Mouse (Mus musculus) neural tube, embryonic 11.5 days (tissue): ENCODE data around the gene Gse1. TPM values are rescaled to one million over a fixed set of nuclear protein-coding genes. Genes with fewer than 3 reads are reported as not detected.
A peak's percentile ranks its signal among the peaks of the same experiment; 100 is the strongest.

Experiments
- ATAC-seq: fragments of 200-750 bp; cut with Nextera tagmentation; 2 replicates; pipeline ENCODE4 v1.8.0; 2017; ENCODE audit warnings: moderate number of reproducible peaks, mild to moderate bottlenecking, moderate TSS enrichment, moderate library complexity; ENCODE audit not compliant: insufficient read depth, low FRiP score, low TSS enrichment
- DNase-seq: peaks from one replicate; pipeline ENCODE4 v3.0.0-alpha.2; 2015; ENCODE audit warnings: low spot score
- H3K27ac ChIP-seq: fragments of 300-500 bp; sonication (generic); 2 replicates; pipeline ENCODE4 v1.5.1; 2014; ENCODE audit warnings: low read depth, mild to moderate bottlenecking, low read length
- H3K27me3 ChIP-seq: fragments of 300-500 bp; sonication (generic); 2 replicates; pipeline ENCODE4 v1.6.1; 2014; ENCODE audit warnings: mild to moderate bottlenecking, low read length, mixed read lengths; ENCODE audit not compliant: control insufficient read depth, insufficient read depth
- H3K36me3 ChIP-seq: fragments of 300-500 bp; sonication (generic); 2 replicates; pipeline ENCODE4 v1.6.1; 2014; ENCODE audit warnings: mild to moderate bottlenecking, low read length, moderate library complexity, mixed read lengths; ENCODE audit not compliant: control insufficient read depth, insufficient read depth
- H3K4me1 ChIP-seq: fragments of 300-500 bp; sonication (generic); 2 replicates; pipeline ENCODE4 v1.6.1; 2014; ENCODE audit warnings: low read length, mixed read lengths; ENCODE audit not compliant: control insufficient read depth, insufficient read depth
- H3K4me2 ChIP-seq: fragments of 300-500 bp; sonication (generic); 2 replicates; pipeline ENCODE4 v1.6.1; 2014; ENCODE audit warnings: low read depth, mild to moderate bottlenecking, moderate library complexity
- H3K4me3 ChIP-seq: fragments of 300-500 bp; sonication (generic); 2 replicates; pipeline ENCODE4 v1.5.1; 2014; ENCODE audit warnings: low read depth, low read length
- H3K9ac ChIP-seq: fragments of 300-500 bp; sonication (generic); 2 replicates; pipeline ENCODE4 v1.6.1; 2014; ENCODE audit warnings: mild to moderate bottlenecking, low read length
- H3K9me3 ChIP-seq: fragments of 300-500 bp; sonication (generic); 2 replicates; pipeline ENCODE4 v1.6.1; 2016; ENCODE audit warnings: low read length; ENCODE audit not compliant: control insufficient read depth
- WGBS: fragments of 180-500 bp; shearing (Covaris S2); extraction: QIAGEN DNeasy Blood & Tissue Kit; methylation state at CpG from one replicate; pipeline ENCODE4 v1.1.7; 2014; 5-methylcytosine and 5-hydroxymethylcytosine counted together
- polyA plus RNA-seq: library from polyadenylated mRNA; unstranded; fragments of >200 nt; fragmentation: Nextera tagmentation; extraction: Ambion mirVana; gene quantifications from 2 replicates; pipeline ENCODE4 v1.2.1, GENCODE M21; 2014

Gse1 gene
- polyA plus RNA-seq, 1 experiment from 2014 or later = 33.5 TPM

- Histone ChIP-seq H3K4me3 (no peak overlapping the region), H3K4me1 (peaks cover 92% of the 10 kb centered on the region), H3K9me3 (no peaks in the 10 kb centered on the region), H3K27me3 (no peaks in the 10 kb centered on the region), H3K4me2 (no peak overlapping the region), H3K27ac (peak overlapping the region; percentile 0; the same call in 1 of the 2 replicates), H3K36me3 (no peaks in the 10 kb centered on the region), H3K9ac (no peak overlapping the region)
- ATAC-seq = no peak
- DNase-seq = no peak
- 53% methylated on average over 14 of the region's 14 CpGs for WGBS
Observed at GRCm38 (mm10) chr8:120411059-120411458, 182.8 kb downstream of the Gse1 start.

GRCm38 (mm10) chr8:120411862-120412261 lies 183.6 kb downstream of the Gse1 start:
- H3K27me3 ChIP-seq = no peaks in the 10 kb centered on the region
- no peak overlapping the region for H3K27ac ChIP-seq
- no peak overlapping the region for H3K4me2 ChIP-seq
- H3K9ac ChIP-seq = no peak overlapping the region
- no peaks in the 10 kb centered on the region for H3K36me3 ChIP-seq
- H3K4me3 ChIP-seq = no peak overlapping the region
- ATAC-seq (no peak), DNase-seq (no peak)
- 44% methylated on average over 8 of the region's 8 CpGs for WGBS
- H3K9me3 ChIP-seq = no peaks in the 10 kb centered on the region
- H3K4me1 ChIP-seq = peaks cover 94% of the 10 kb centered on the region

DNA sequence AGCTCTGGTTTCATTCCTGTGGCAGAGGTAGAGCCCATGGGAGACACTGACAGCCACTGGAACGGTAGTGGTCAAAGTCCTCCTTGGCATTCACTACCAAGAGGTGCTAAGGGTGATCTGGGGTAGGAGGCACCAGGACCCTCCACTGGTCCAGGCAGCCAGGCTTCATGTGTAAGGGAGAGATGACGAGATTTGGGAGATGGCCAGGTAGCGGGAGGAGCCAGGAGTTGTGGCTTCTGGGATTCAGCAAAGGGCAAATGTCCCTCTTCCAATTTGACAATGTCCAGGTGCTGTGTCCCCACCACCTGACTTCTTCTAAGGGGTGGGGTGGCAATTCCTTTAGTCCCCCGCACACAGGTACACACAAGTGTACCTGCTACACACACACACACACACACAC lies 184.1 kb downstream of the Gse1 start:
- H3K9ac ChIP-seq = no peak overlapping the region
- 88% methylated on average over 4 of the region's 4 CpGs for WGBS
- no peak overlapping the region for H3K27ac ChIP-seq

GRCm38 (mm10) chr8:120412911-120413625 lies 184.8 kb downstream of the Gse1 start:
- Histone ChIP-seq H3K4me1 (peaks cover 93% of the 10 kb centered on the region), H3K36me3 (no peaks in the 10 kb centered on the region), H3K4me2 (no peak overlapping the region), H3K9ac (no peak overlapping the region), H3K27me3 (no peaks in the 10 kb centered on the region), H3K4me3 (no peak overlapping the region), H3K27ac (peak overlapping the region; percentile 53; the same call in 1 of the 2 replicates), H3K9me3 (no peaks in the 10 kb centered on the region)
- DNase-seq (no peak), ATAC-seq (no peak)
- 64% methylated on average over 29 of the region's 29 CpGs for WGBS

More for the DNA sequence above, 184.1 kb downstream of the Gse1 start:
- H3K36me3 ChIP-seq = no peaks in the 10 kb centered on the region
- H3K27me3 ChIP-seq = no peaks in the 10 kb centered on the region
- DNase-seq (no peak), ATAC-seq (no peak)
- no peak overlapping the region for H3K4me2 ChIP-seq
- peaks cover 94% of the 10 kb centered on the region for H3K4me1 ChIP-seq
- no peaks in the 10 kb centered on the region for H3K9me3 ChIP-seq
- no peak overlapping the region for H3K4me3 ChIP-seq

GRCm38 (mm10) chr8:120413626-120413988 lies 185.4 kb downstream of the Gse1 start:
- ATAC-seq (no peak), DNase-seq (no peak)
- Histone ChIP-seq H3K9me3 (no peaks in the 10 kb centered on the region), H3K4me3 (no peak overlapping the region), H3K27me3 (no peaks in the 10 kb centered on the region), H3K4me1 (peaks cover 93% of the 10 kb centered on the region), H3K4me2 (no peak overlapping the region), H3K9ac (no peak overlapping the region), H3K36me3 (no peaks in the 10 kb centered on the region), H3K27ac (peak overlapping the region; percentile 53; the same call in 1 of the 2 replicates)
- 75% methylated on average over 6 of the region's 6 CpGs for WGBS

GRCm38 (mm10) chr8:120414216-120414615 lies 186.0 kb downstream of the Gse1 start:
- H3K4me3 ChIP-seq = no peak overlapping the region
- ATAC-seq (no peak), DNase-seq (no peak)
- no peak overlapping the region for H3K27ac ChIP-seq
- H3K27me3 ChIP-seq = no peaks in the 10 kb centered on the region
- H3K9ac ChIP-seq = no peak overlapping the region
- no peak overlapping the region for H3K4me2 ChIP-seq
- 77% methylated on average over 4 of the region's 4 CpGs for WGBS
- no peaks in the 10 kb centered on the region for H3K9me3 ChIP-seq
- no peaks in the 10 kb centered on the region for H3K36me3 ChIP-seq
- H3K4me1 ChIP-seq = peaks cover 89% of the 10 kb centered on the region

DNA sequence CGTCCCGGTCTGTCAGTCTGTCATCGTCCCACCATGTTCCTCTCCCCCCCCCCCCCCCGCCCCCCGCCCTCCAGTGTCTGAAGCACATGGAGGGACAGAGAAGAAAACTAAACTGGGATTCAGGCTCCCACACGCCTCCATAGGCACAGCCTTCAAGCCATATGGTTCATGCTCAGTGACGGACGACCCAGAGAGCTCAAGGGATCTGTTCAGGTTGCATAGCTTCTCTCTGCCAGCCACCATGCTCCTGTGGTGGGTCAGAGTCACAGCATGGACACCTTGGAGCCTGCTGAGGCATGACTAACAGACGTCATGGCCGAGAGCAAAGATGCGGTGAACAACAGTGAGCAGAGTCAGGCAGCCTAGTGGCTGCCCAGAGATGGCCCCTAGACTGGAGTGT lies 187.2 kb downstream of the Gse1 start:
- Histone ChIP-seq H3K27me3 (no peaks in the 10 kb centered on the region), H3K36me3 (no peaks in the 10 kb centered on the region), H3K4me1 (peaks cover 84% of the 10 kb centered on the region), H3K27ac (peak overlapping the region; percentile 94), H3K4me2 (no peak overlapping the region), H3K9ac (no peak overlapping the region), H3K4me3 (no peak overlapping the region), H3K9me3 (no peaks in the 10 kb centered on the region)
- DNase-seq (no peak), ATAC-seq (no peak)
- 48% methylated on average over 10 of the region's 11 CpGs for WGBS

- Histone ChIP-seq H3K27ac (peak overlapping the region; percentile 94), H3K36me3 (no peaks in the 10 kb centered on the region), H3K27me3 (no peaks in the 10 kb centered on the region), H3K4me2 (no peak overlapping the region; the same call in 1 of the 2 replicates), H3K4me1 (peaks cover 83% of the 10 kb centered on the region), H3K9ac (no peak overlapping the region; the same call in 1 of the 2 replicates), H3K4me3 (no peak overlapping the region), H3K9me3 (no peaks in the 10 kb centered on the region)
- DNase-seq = no peak
- WGBS = 32% methylated on average over 7 of the region's 8 CpGs
- ATAC-seq = peak; percentile 51
Observed at GRCm38 (mm10) chr8:120416173-120416521, 187.9 kb downstream of the Gse1 start.
